Mouse (Mus musculus) left cerebral cortex, postnatal 4 days (tissue): Measurements from ENCODE around the gene Smoc1. TPM values are rescaled to one million over a fixed set of nuclear protein-coding genes. Genes with fewer than 3 reads are reported as not detected.

Experiments used
- DNase-seq: peaks from one replicate; pipeline ENCODE4 v3.0.0-alpha.2; 2022
- intact Hi-C: fragments of 180-260 bp; cut with DNase I; formaldehyde crosslinking; loops from one replicate; pipeline ENCODE4 v1.15.1; 2025
- total RNA-seq, 2 experiments: library from RNA; stranded (reverse); gene quantifications; 2 replicates each; pipeline ENCODE4 v1.2.3; 2021

Gene Smoc1
- total RNA-seq: 10 to 100 TPM; 15.8 to 17.2 TPM

DNA sequence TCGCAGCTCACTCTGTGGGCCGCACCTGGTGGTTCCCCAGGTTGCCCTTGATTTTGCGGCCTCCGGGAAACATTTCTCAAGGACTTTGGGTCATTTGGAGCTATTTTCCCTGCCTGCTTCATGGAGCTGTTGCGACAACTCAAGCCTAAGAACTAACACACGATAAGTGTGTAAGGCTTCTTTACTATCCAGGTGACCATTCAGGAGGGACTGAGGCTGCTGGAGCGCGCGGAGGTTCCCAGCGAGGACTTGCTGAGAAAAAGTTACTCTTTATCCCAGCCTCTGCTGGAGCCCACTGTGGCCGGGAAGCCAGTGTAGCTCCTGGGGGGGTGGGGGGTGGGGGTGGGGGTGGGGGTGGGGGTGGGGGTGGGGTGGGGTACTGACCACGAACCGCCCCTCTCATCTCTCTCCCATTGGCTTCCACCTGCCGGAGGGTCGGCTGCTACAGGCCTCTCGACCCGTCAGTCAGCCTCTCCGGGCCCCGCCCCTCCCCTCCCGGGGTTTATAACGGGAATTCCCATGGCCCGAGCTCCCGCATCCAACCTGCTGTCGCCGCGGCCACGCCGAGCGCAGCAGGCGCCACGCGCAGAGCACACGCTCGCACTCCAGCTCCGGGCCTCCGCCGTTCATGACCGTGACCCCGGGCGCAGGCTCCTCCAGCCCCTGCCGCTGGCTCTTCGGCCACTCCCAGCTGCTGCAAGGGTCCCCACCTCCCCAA, at the start of gene Smoc1:
Gene Smoc1, plus strand, starts transcription at position 532 of the 718 bp plus-strand sequence.
- intact Hi-C loops: no loop called here

DNA sequence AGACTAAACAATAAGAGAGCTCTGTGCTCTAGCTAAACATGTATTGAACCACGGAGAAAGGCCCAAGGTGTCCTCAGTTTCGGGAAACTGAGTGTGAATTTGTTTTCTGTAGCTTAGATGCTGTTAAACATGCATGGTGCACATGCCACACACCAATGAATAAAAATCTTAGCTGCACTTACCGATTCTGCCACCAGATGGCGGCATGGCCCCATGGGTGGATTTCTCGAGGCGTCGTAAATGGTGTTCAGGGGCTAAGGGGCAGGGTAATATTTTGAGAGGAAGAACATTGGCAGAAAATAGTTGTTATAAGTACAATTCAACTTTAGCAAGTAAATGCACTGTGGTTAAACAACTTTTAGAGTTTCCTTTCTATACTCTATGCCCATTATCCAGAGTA, 44.3 kb upstream of the Smoc1 start:
- intact Hi-C loops: loop anchor here (5.0 to 10.0 kb wide), 2 partner anchors 200 to 802 kb away; partner anchors contain the start of gene Map3k9
- peak; percentile 72 for DNase-seq

More for the DNA sequence above, at the start of gene Smoc1:
- peak; percentile 87 for DNase-seq

DNA sequence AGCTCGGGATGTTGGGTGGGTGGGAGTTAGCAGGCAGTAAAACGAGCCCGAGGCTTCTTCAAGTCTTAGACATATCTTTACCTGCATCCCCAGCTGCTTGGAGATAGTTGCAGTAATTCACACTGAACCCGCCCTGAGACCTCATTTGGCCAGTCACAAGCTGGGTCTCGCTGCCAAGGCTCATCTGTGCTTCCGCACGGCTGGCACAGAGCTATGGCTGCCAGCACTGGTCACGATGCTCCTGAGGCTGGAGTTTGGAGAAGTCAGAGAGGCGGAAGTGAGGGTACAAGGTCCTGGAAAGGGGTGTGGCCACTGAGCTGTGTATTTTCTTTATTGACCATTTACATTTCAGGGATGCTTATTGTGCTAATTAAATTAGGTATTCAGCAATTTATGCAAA, 42.9 kb upstream of the Smoc1 start:
- intact Hi-C loops: loop anchor here (2.0 to 10.0 kb wide), 3 partner anchors 199 to 801 kb away; partner anchors contain the start of gene Map3k9
- peak; percentile 55 for DNase-seq

DNA sequence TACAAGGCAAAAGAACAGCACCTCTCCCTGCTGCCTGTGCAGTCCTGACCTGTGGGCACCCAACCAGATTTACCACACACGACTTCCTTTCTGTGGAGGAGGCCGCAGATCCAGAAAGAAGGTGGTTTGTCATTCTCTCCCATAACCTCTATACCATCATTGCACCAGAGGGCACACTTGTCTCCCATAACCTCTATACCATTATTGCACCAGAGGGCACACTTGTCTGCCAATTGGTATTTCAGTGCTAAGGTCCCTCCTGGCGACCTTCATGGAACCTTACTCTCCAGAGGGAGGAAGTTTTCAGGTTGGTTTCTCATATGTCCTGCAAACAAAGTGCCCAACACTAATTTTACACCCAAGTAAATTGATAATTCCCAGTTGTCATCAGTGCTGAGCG, 40.0 kb upstream of the Smoc1 start:
- intact Hi-C loops: loop anchor here (10.0 kb wide), 1 partner anchor 798 kb away; the partner anchor contains the start of gene Map3k9
- DNase-seq: no peak

DNA sequence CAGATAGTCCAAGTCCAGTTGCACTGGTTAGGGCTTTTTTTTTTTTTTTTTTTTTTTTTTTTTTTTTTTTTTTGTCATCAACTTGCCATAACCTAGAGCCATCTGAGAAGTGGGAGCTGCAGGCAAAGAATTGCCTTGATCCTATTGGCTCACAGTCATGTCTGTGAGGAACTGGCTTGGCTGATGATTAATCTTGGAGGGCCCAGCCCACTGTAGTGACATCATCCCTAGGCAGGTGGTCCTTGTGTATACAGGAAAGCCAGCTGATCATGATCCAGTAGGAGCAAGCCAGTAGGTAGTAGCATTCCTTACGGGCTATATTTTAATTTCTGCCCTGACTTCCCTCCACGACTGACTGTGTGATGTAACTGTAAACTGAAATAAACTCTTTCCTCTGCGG, 38.3 kb upstream of the Smoc1 start:
- no peak for DNase-seq
- intact Hi-C loops: loop anchor here (10.0 kb wide), 1 partner anchor 797 kb away; the partner anchor contains the start of gene Map3k9

DNA sequence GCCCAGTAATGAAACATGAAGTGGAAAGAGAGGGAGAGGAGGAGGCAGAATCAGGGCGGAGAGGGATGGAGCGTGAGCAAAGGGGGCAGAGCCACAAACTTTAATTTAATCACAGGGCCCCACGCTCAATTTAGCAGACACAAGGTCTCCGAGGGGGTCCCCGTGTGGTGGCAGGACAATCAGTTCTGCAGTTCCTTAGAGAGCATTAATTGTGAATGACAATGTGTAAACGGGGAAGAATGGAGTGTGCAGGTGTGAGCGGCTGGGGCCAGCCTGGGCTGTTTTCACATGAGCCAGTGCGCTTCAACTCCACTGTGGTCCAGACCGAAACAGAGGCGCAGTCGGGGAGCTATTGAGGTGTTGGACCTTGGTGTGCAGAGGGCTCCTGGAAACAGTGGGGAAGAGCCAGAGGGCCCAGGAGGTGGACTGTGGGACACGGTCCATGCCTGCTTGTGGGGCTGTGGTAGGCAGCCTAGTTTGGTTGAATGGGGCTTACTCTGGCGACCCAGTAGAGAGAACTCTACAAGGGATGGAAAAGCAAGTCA, 35.6 kb upstream of the Smoc1 start:
- intact Hi-C loops: no loop called here
- DNase-seq: no peak

DNA sequence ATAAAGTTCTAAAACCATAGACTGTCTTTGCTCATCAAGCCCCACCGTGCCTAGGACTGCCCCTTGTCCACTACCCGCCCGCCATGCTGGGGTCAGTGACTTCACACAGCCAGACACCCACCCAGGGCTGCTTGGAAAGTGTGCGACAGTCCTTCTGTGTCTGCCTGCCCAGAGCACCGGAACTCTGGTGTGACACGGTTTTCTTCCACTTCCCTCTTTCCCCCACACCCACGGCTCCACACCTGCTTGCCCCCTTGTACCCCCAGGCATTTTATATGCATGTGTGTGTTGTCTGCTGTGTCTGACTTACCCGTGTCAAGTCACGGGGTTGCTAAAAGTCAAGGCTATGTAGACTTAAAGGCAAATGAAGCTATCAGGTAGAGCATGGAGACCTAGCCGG, 34.8 kb upstream of the Smoc1 start:
- intact Hi-C loops: no loop called here

DNA sequence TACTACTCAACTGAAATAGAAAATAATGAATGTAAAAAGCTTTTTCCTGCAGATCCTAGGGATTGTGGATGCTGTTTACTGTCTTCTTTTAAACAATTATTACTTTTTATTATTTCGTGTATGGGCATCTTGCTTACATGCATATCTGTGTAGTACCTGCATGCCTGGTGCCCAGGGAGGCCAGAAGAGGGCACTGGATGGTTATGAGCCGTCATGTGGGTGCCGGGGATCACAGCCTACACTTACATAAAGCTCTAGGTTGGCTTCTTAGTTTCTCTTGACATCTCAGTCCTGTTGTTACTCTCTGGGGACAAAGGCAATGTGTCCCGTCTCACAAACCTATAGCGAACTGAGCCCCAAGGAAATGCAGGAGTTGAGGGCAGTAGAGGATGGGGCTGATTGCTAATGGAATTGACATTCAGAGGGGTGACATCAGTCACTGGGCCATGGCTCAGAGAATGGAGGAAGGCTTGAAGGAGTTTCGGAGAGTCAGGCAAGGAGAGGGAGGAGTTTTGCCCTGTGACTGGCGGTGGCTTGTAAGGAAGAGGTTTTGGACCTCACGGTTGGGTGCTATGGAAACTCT, 34.0 kb upstream of the Smoc1 start:
- intact Hi-C loops: no loop called here
- DNase-seq: no peak

More for the DNA sequence above, 34.8 kb upstream of the Smoc1 start:
- no peak for DNase-seq

DNA sequence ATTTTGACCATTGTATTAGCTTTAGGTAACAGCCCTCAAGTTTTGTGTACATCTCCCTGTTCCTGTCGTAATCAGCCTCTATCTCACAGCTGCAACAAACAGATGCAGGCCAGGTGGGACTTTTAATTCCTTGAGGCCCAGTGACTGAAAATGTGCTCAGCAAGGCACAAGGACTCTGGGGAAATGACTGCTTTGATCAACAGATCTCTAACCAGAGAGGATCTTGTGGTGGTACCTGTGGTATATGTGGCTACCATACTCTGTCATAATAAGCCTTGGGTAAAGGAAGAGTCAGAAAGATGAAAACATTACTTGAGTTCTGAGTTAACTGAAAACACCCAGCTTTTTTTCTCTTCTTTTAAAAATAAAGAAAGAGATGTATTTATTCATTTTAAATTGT, 32.8 kb upstream of the Smoc1 start:
- intact Hi-C loops: no loop called here
- no peak for DNase-seq

DNA sequence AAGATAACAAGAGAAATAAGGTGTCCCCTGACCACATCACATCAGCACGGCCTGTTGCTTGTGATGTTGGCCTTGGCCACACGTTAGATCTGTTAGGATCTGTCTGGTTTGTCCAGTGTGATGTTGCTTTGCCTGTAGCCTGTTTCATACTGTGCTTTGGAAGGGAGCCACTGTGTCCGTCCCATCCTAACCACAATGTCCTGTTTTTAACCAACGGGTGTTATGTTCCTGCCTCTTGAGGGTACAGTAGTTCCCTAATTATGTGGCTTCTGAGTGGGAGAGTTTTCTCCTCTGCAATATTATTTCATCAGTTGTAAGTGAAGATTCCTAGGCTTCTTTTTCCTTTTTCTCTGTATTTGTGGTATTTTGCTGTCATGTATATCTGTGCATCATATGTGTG, 31.3 kb upstream of the Smoc1 start:
- intact Hi-C loops: no loop called here
- DNase-seq: no peak

DNA sequence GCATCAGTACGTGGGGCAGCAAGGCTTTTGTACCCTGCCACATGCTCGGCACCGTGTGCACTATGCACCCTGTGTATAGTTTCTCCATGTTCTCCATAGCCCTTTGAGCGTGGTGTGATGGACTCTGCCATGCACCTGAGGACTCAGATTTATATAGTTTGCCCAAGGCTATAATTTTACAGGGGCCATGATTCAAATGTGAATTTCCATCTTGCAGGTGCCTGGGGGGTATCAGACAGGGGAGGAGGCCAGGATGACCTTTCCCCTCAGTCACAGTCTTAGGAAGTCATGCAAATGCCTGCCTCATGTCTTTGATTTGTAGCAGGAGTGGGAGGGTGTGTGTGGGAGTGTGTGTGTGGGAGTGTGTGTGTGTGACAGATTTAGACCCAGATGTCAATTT, 29.0 kb upstream of the Smoc1 start:
- no peak for DNase-seq
- intact Hi-C loops: no loop called here

DNA sequence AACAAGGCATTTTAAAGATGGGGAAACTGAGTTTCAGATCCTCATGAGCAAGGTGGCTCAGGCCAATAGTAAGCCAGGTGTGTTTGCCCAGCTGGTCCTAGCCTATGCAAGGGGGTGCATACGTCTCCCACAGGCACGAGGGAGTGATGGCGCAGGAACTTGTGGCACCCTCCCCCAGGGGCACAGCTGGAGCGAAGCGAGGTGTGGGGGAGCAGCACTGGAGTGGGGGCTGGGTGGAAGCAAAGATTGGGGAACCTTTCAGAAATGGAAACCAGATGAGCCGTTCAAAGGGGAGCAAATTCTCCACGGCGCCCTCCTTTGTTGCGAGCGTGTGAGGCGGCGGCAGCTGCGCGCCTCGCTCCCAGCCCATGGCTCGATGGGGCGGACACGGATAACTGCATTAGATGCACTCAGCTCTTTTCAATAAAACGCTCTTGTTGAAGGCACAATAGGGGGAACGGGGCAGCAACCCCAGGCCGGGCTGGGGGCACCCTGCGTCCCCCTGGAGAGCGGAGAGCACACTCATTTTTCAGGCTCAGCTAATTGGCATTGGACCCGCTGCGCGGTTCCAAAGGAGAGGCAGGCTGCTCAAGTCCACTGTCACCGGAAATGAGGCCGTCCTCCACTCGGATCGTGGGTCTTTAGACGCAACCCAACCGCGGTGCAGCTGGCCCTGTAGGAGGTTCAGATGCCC, 27.9 kb upstream of the Smoc1 start:
- intact Hi-C loops: no loop called here
- DNase-seq: peak; percentile 27

DNA sequence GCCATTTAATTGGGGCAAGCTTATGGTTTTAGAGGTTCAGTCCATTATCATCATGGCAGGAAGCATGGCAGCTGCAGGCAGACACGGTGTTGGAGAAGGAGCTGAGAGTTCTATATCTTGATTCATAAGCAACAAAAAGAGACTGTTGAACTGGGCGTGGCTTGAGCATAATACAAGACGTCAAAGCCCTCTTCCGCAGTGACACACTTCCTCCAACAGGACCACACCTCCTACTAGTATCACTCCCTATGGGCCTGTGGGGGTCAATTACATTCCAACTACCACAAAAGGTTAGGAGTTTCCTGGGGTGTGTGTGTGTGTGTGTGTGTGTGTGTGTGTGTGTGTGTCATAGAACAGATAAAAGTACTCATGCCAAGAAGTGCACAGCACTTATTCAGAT, 25.7 kb upstream of the Smoc1 start:
- DNase-seq: no peak
- intact Hi-C loops: no loop called here

DNA sequence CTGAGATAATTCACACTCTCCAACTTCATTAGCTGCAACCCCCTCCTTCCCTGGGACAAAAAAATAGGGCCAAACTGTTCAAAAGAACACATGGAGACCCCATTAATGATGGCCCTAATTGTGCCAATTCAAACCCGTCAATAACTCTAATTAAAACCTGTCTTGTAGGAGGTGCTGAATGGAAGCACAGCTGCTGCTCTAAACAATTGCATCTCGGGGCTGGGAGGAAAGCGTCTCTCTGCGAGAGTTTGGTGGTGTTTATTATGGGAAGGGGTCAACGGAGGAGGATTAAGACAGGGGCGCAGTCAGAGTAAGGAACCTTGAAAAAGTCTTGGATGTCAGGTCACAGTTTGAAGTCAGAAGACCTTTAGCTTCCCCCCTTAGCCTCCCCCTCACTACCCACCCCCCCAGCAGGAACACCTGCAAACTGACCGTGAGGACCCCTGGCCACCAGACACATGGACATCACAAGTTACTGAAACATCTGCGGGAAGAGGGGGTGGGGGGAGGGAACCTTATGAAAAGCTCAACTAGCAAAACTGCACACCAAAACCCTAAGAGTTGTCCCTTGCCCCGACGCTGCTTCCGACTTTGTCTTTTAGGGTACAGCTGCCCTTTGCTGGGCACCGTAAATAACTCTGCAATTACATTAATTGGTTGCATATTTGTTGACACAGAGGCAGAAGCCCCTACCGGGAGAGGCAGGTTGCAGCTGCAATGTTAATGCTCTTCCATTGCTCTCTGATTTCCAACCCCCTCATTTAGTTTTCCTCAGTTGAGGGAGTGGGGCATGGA, 23.6 kb upstream of the Smoc1 start:
- DNase-seq: no peak
- intact Hi-C loops: no loop called here

DNA sequence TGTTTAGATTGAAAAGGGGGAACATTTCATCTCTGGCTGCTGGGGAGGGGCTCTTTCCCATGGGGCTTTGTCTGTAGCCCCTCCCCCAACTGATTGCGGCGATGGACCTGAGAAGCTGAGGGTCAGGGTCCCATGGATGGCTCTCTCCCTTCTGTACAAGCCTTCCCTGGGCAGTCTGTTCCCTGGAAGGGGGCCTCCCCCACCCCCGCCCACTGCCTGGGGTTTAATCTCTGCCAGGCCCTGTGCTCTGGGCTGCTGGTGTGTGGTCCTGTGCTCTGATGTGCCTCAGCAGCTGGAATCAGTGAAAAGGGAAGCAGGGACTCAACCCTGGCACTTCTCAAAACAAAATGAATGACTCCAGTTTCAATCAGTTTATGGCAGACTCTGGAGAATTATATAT, 16.8 kb upstream of the Smoc1 start:
- DNase-seq: no peak
- intact Hi-C loops: no loop called here

DNA sequence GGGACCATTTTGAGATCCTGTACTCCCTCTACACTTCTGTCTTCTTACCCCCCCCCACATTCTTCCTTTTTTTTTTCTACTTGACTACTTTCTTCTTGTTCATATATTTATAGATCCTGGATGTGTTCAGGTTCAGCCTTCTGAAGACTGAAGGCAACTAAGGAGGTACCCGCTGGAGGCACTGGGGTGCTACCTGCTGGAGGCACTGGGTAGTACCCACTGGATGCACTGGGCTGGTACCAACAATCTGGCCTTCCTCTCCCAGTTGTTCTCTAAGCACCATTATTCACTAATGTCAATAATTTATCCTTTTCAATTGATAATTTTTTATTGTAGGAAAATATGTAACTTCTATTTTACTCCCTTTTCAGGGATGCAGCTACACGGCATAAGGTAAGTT, 14.6 kb upstream of the Smoc1 start:
- intact Hi-C loops: no loop called here
- DNase-seq: no peak

DNA sequence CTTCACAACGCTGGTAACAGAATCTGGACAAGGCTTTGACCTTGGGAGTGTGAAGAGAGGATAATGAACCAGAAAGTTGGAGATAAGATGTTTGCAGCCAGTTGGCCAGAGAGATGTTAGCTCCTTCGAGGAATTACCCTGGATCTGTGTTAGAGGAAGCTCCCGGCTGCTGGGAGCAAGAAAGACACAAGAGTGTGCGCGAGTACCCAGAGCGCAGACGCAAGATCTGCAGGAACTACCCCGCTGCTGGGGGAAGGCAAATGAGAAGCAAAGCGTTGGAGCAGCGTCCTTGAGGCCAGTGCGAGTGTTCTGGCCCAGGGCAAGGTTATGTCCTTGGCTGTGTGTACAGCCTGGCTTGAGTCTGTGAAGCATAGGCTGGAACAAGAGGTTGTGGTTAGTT, 13.1 kb upstream of the Smoc1 start:
- DNase-seq: no peak
- intact Hi-C loops: no loop called here

DNA sequence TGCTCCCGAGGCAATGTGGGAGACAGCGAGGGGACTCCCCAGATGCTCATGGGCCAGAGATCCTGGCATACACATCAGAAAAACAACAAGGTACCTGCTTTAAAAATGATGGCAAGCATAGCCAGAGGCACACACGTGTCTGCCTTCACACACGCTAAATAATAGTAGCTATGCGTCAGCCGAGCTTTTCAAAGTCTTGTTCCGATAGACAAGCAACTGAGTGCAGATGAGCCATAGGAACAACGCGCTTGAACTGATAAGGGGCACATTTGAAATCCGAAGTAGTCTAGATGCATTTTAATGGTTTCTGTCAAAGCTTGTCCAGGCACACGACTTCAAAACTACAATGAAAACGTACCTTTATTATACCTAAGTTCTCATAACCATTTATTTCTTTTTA, 9.0 kb upstream of the Smoc1 start:
- intact Hi-C loops: no loop called here

DNA sequence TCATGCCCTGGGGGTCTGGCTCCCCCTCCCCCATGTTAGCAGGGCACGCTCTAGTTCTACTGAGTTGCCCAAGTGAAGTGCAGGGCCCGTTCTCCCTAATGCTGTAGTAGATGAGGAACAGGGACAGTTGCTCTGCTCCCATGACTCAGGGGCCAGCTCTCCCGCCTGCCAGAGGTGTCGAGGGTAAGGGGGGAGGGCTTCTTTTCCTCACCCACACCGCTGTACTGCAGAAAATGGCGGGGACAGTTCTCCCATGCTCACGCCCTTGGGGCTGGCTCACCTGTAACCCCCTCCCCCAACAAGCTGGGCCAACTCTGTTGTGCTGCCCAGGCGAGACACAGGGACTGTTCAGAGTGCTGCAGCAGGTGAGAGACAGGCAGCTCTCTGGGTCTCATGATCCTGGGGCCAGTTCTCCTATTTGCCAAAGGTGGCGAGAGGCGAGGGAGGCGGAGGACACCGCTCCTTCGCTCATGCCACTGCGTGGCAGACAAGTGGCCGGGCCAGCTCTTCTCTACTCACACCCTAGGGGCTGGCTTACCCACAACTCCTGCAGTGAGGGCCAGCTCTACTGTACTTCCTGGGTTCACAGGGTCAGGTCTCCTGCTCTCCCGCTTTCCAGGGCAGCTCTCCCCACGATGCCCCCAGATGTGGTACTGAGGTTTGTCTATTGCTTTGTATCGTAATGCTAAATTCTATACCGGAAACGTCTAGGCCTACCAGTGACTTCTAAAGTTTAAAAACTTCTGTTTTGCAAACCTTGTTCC, 7.9 kb upstream of the Smoc1 start:
- DNase-seq: no peak

More for the DNA sequence above, 9.0 kb upstream of the Smoc1 start:
- no peak for DNase-seq

More for the DNA sequence above, 7.9 kb upstream of the Smoc1 start:
- intact Hi-C loops: no loop called here
